Mouse (Mus musculus) megakaryocyte, embryonic 14.5 days (primary cell): ENCODE measurements around the gene Ralgapb.

Experiments
- FLI1 ChIP-seq: IDR thresholded peaks from 2 replicates; pipeline ENCODE4 v1.6.1; 2012; ENCODE audit warnings: low read length, inconsistent platforms, mixed read lengths
- GATA1 ChIP-seq: IDR thresholded peaks from 3 replicates; pipeline ENCODE4 v1.6.1; 2012; ENCODE audit warnings: mixed read lengths, low read length, inconsistent platforms, borderline replicate concordance

DNA sequence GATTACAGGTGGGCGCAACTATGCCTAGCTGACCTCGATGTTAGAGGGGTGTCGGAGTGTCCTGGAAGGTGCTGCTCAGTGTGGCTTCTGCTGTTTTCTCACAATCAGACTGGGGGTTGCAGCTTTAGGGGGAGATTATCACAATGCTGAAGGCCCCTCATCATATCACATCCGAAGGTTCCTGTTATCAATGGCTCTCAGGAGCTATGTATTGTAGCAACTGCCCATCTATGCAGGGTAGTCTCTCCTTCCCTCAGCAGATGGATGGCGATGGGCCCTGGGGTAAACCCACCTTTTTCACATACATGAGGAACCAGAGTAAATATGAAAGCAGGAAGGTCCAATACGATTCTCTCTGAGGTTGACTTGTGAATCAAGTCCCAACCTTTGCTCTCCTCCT, 13.3 kb upstream of the Ralgapb start:
- TF ChIP-seq GATA1 (no peak), FLI1 (no peak)
